Mouse (Mus musculus): Measurements from ENCODE around the gene Ranbp17. TPM values are rescaled to one million over a fixed set of nuclear protein-coding genes. Genes with fewer than 3 reads are reported as not detected.

Gene Ranbp17
- polyA plus RNA-seq, 1 experiment from 2014 or later = 9.8 TPM

- no peak overlapping the region for H3K27ac ChIP-seq (replicated peaks; ENCODE audit: low read depth, low read length)
- no peak overlapping the region for H3K4me2 ChIP-seq (ENCODE audit: low read depth, severe bottlenecking)
- DNase-seq (ENCODE audit: low spot score) = no peak
- H3K4me3 ChIP-seq (ENCODE audit: low read depth, low read length) = no peak overlapping the region
- ATAC-seq (ENCODE audit: insufficient number of reproducible peaks, low FRiP score, low TSS enrichment, low read depth) = no peak
- no peaks in the 10 kb centered on the region for H3K36me3 ChIP-seq (ENCODE audit: control insufficient read depth, insufficient read depth, low read length)
- 67% methylated on average over 3 of the region's 3 CpGs for WGBS
- no peaks in the 10 kb centered on the region for H3K9me3 ChIP-seq (ENCODE audit: control insufficient read depth, low read length)
- H3K9ac ChIP-seq (ENCODE audit: low read length) = no peak overlapping the region
- no peaks in the 10 kb centered on the region for H3K27me3 ChIP-seq (ENCODE audit: control insufficient read depth, insufficient read depth, low read length)
- H3K4me1 ChIP-seq (ENCODE audit: control insufficient read depth, insufficient read depth, low read length) = no peaks in the 10 kb centered on the region
Observed at GRCm38 (mm10) chr11:33274816-33275215, 238.7 kb downstream of the Ranbp17 start.

- no peak overlapping the region for H3K4me2 ChIP-seq (ENCODE audit: low read depth, severe bottlenecking)
- H3K4me3 ChIP-seq (ENCODE audit: low read depth, low read length) = no peak overlapping the region
- ATAC-seq (ENCODE audit: insufficient number of reproducible peaks, low FRiP score, low TSS enrichment, low read depth) (no peak), DNase-seq (ENCODE audit: low spot score) (no peak)
- H3K27me3 ChIP-seq (ENCODE audit: control insufficient read depth, insufficient read depth, low read length) = no peaks in the 10 kb centered on the region
- 96% methylated on average over 1 of the region's 1 CpGs for WGBS
- H3K9ac ChIP-seq (ENCODE audit: low read length) = no peak overlapping the region
- H3K4me1 ChIP-seq (ENCODE audit: control insufficient read depth, insufficient read depth, low read length) = no peaks in the 10 kb centered on the region
- no peaks in the 10 kb centered on the region for H3K36me3 ChIP-seq (ENCODE audit: control insufficient read depth, insufficient read depth, low read length)
- H3K27ac ChIP-seq (replicated peaks; ENCODE audit: low read depth, low read length) = no peak overlapping the region
- no peaks in the 10 kb centered on the region for H3K9me3 ChIP-seq (ENCODE audit: control insufficient read depth, low read length)
Observed at GRCm38 (mm10) chr11:33274294-33274693, 239.3 kb downstream of the Ranbp17 start.

- no peaks in the 10 kb centered on the region for H3K36me3 ChIP-seq (ENCODE audit: control insufficient read depth, insufficient read depth, low read length)
- no peak overlapping the region for H3K9ac ChIP-seq (ENCODE audit: low read length)
- no peaks in the 10 kb centered on the region for H3K27me3 ChIP-seq (ENCODE audit: control insufficient read depth, insufficient read depth, low read length)
- 57% methylated on average over 3 of the region's 3 CpGs for WGBS
- DNase-seq (ENCODE audit: low spot score) = no peak
- H3K4me2 ChIP-seq (ENCODE audit: low read depth, severe bottlenecking) = no peak overlapping the region
- H3K27ac ChIP-seq (replicated peaks; ENCODE audit: low read depth, low read length) = no peak overlapping the region
- H3K4me1 ChIP-seq (ENCODE audit: control insufficient read depth, insufficient read depth, low read length) = no peaks in the 10 kb centered on the region
- ATAC-seq (ENCODE audit: insufficient number of reproducible peaks, low FRiP score, low TSS enrichment, low read depth) = no peak
- H3K4me3 ChIP-seq (ENCODE audit: low read depth, low read length) = no peak overlapping the region
- no peaks in the 10 kb centered on the region for H3K9me3 ChIP-seq (ENCODE audit: control insufficient read depth, low read length)
Observed at GRCm38 (mm10) chr11:33240295-33240694, 273.3 kb downstream of the Ranbp17 start.

GRCm38 (mm10) chr11:33234134-33234533 lies 279.4 kb downstream of the Ranbp17 start:
- DNase-seq (ENCODE audit: low spot score) (no peak), ATAC-seq (ENCODE audit: insufficient number of reproducible peaks, low FRiP score, low TSS enrichment, low read depth) (no peak)
- no peak overlapping the region for H3K27ac ChIP-seq (replicated peaks; ENCODE audit: low read depth, low read length)
- WGBS = 67% methylated on average over 3 of the region's 3 CpGs
- no peak overlapping the region for H3K4me3 ChIP-seq (ENCODE audit: low read depth, low read length)
- H3K4me1 ChIP-seq (ENCODE audit: control insufficient read depth, insufficient read depth, low read length) = no peaks in the 10 kb centered on the region
- H3K36me3 ChIP-seq (ENCODE audit: control insufficient read depth, insufficient read depth, low read length) = no peaks in the 10 kb centered on the region
- H3K9ac ChIP-seq (ENCODE audit: low read length) = no peak overlapping the region
- H3K4me2 ChIP-seq (ENCODE audit: low read depth, severe bottlenecking) = no peak overlapping the region
- H3K27me3 ChIP-seq (ENCODE audit: control insufficient read depth, insufficient read depth, low read length) = no peaks in the 10 kb centered on the region
- H3K9me3 ChIP-seq (ENCODE audit: control insufficient read depth, low read length) = no peaks in the 10 kb centered on the region

- Histone ChIP-seq H3K4me3 (ENCODE audit: low read depth, low read length) (no peak overlapping the region), H3K4me1 (ENCODE audit: control insufficient read depth, insufficient read depth, low read length) (no peaks in the 10 kb centered on the region), H3K27me3 (ENCODE audit: control insufficient read depth, insufficient read depth, low read length) (no peaks in the 10 kb centered on the region), H3K36me3 (ENCODE audit: control insufficient read depth, insufficient read depth, low read length) (no peaks in the 10 kb centered on the region), H3K9me3 (ENCODE audit: control insufficient read depth, low read length) (no peaks in the 10 kb centered on the region), H3K4me2 (ENCODE audit: low read depth, severe bottlenecking) (no peak overlapping the region), H3K27ac (replicated peaks; ENCODE audit: low read depth, low read length) (no peak overlapping the region), H3K9ac (ENCODE audit: low read length) (no peak overlapping the region)
- 80% methylated on average over 5 of the region's 5 CpGs for WGBS
- no peak for ATAC-seq (ENCODE audit: insufficient number of reproducible peaks, low FRiP score, low TSS enrichment, low read depth)
- DNase-seq (ENCODE audit: low spot score) = no peak
Observed at GRCm38 (mm10) chr11:33232056-33232455, 281.5 kb downstream of the Ranbp17 start.

GRCm38 (mm10) chr11:33228186-33228585 lies 285.4 kb downstream of the Ranbp17 start:
- no peak overlapping the region for H3K4me3 ChIP-seq (ENCODE audit: low read depth, low read length)
- H3K4me2 ChIP-seq (ENCODE audit: low read depth, severe bottlenecking) = no peak overlapping the region
- H3K36me3 ChIP-seq (ENCODE audit: control insufficient read depth, insufficient read depth, low read length) = no peaks in the 10 kb centered on the region
- H3K4me1 ChIP-seq (ENCODE audit: control insufficient read depth, insufficient read depth, low read length) = no peaks in the 10 kb centered on the region
- WGBS = 96% methylated on average over 2 of the region's 2 CpGs
- ATAC-seq (ENCODE audit: insufficient number of reproducible peaks, low FRiP score, low TSS enrichment, low read depth) (no peak), DNase-seq (ENCODE audit: low spot score) (no peak)
- H3K27ac ChIP-seq (replicated peaks; ENCODE audit: low read depth, low read length) = no peak overlapping the region
- H3K27me3 ChIP-seq (ENCODE audit: control insufficient read depth, insufficient read depth, low read length) = no peaks in the 10 kb centered on the region
- H3K9ac ChIP-seq (ENCODE audit: low read length) = no peak overlapping the region
- no peaks in the 10 kb centered on the region for H3K9me3 ChIP-seq (ENCODE audit: control insufficient read depth, low read length)

- Histone ChIP-seq H3K4me1 (ENCODE audit: control insufficient read depth, insufficient read depth, low read length) (no peaks in the 10 kb centered on the region), H3K36me3 (ENCODE audit: control insufficient read depth, insufficient read depth, low read length) (no peaks in the 10 kb centered on the region), H3K27me3 (ENCODE audit: control insufficient read depth, insufficient read depth, low read length) (no peaks in the 10 kb centered on the region), H3K27ac (replicated peaks; ENCODE audit: low read depth, low read length) (no peak overlapping the region), H3K9me3 (ENCODE audit: control insufficient read depth, low read length) (no peaks in the 10 kb centered on the region), H3K4me2 (ENCODE audit: low read depth, severe bottlenecking) (no peak overlapping the region), H3K4me3 (ENCODE audit: low read depth, low read length) (no peak overlapping the region), H3K9ac (ENCODE audit: low read length) (no peak overlapping the region)
- WGBS = 80% methylated on average over 8 of the region's 8 CpGs
- ATAC-seq (ENCODE audit: insufficient number of reproducible peaks, low FRiP score, low TSS enrichment, low read depth) (no peak), DNase-seq (ENCODE audit: low spot score) (no peak)
Observed at GRCm38 (mm10) chr11:33226516-33226915, 287.0 kb downstream of the Ranbp17 start.

GRCm38 (mm10) chr11:33221566-33222365 lies 291.8 kb downstream of the Ranbp17 start:
- H3K27me3 ChIP-seq (ENCODE audit: control insufficient read depth, insufficient read depth, low read length) = no peaks in the 10 kb centered on the region
- H3K4me2 ChIP-seq (ENCODE audit: low read depth, severe bottlenecking) = no peak overlapping the region
- no peak overlapping the region for H3K4me3 ChIP-seq (ENCODE audit: low read depth, low read length)
- no peaks in the 10 kb centered on the region for H3K4me1 ChIP-seq (ENCODE audit: control insufficient read depth, insufficient read depth, low read length)
- ATAC-seq (ENCODE audit: insufficient number of reproducible peaks, low FRiP score, low TSS enrichment, low read depth) = no peak
- no peak for DNase-seq (ENCODE audit: low spot score)
- no peaks in the 10 kb centered on the region for H3K36me3 ChIP-seq (ENCODE audit: control insufficient read depth, insufficient read depth, low read length)
- no peak overlapping the region for H3K9ac ChIP-seq (ENCODE audit: low read length)
- 77% methylated on average over 11 of the region's 11 CpGs for WGBS
- H3K27ac ChIP-seq (replicated peaks; ENCODE audit: low read depth, low read length) = no peak overlapping the region
- no peaks in the 10 kb centered on the region for H3K9me3 ChIP-seq (ENCODE audit: control insufficient read depth, low read length)

GRCm38 (mm10) chr11:33220763-33221162 lies 292.8 kb downstream of the Ranbp17 start:
- H3K36me3 ChIP-seq (ENCODE audit: control insufficient read depth, insufficient read depth, low read length) = no peaks in the 10 kb centered on the region
- 85% methylated on average over 7 of the region's 7 CpGs for WGBS
- H3K4me1 ChIP-seq (ENCODE audit: control insufficient read depth, insufficient read depth, low read length) = no peaks in the 10 kb centered on the region
- no peak for DNase-seq (ENCODE audit: low spot score)
- no peak overlapping the region for H3K4me2 ChIP-seq (ENCODE audit: low read depth, severe bottlenecking)
- H3K27me3 ChIP-seq (ENCODE audit: control insufficient read depth, insufficient read depth, low read length) = no peaks in the 10 kb centered on the region
- no peak overlapping the region for H3K4me3 ChIP-seq (ENCODE audit: low read depth, low read length)
- no peak overlapping the region for H3K27ac ChIP-seq (replicated peaks; ENCODE audit: low read depth, low read length)
- H3K9ac ChIP-seq (ENCODE audit: low read length) = no peak overlapping the region
- no peak for ATAC-seq (ENCODE audit: insufficient number of reproducible peaks, low FRiP score, low TSS enrichment, low read depth)
- H3K9me3 ChIP-seq (ENCODE audit: control insufficient read depth, low read length) = no peaks in the 10 kb centered on the region
